Mouse (Mus musculus): Measurements from ENCODE around the gene Zfp454.

DNA sequence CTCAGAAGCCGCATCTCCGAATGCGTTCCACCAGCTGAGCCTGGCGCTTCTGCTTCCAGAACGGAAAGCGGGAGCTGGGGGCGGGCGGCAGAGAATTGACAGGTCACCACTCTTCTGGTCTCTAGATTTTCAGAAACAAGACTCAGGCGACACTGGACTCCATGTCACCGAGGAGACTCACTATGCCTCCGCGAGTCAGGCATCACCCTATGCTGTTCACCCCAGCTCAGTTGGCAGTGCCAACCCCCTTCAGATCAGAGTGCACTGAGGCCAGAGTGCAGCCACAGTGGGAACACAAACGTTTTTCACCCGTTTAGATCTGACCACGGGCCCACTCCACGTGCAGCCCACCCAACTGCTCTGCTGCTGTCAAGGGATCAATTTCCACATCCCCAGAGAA lies 43.6 kb upstream of the Zfp454 start:
- TF ChIP-seq RCOR1 (IDR thresholded peaks at IDR 0.05; ENCODE audit: low read depth, low read length) (no peak), CHD1 (IDR thresholded peaks at IDR 0.05; ENCODE audit: low read depth, low read length) (no peak), POLR2A (IDR thresholded peaks at IDR 0.05; ENCODE audit: control insufficient read depth in 1 of 2, insufficient read depth in 1 of 2, low read depth in 1 of 2, low read length in 2 of 2, poor library complexity in 1 of 2) (no peak), ETS1 (IDR thresholded peaks at IDR 0.05; ENCODE audit: low read depth, low read length) (no peak), MYC (IDR thresholded peaks at IDR 0.05; ENCODE audit: low read depth, low read length) (no peak), MAX (IDR thresholded peaks at IDR 0.05; ENCODE audit: low read length) (no peak), CTCF (IDR thresholded peaks at IDR 0.05 in 2 of 3, conservative IDR thresholded peaks at IDR 0.05 in 1 of 3; ENCODE audit: control insufficient read depth in 1 of 3, insufficient read depth in 1 of 3, low read depth in 2 of 3, low read length in 3 of 3, poor library complexity in 1 of 3, severe bottlenecking in 1 of 3) (no peak), KAT2A (conservative IDR thresholded peaks at IDR 0.05; ENCODE audit: low read depth, low read length) (no peak), TCF12 (IDR thresholded peaks at IDR 0.05; ENCODE audit: low read depth, low read length) (no peak), TAL1 (IDR thresholded peaks at IDR 0.05; ENCODE audit: low read length) (no peak), ELF1 (IDR thresholded peaks at IDR 0.05; ENCODE audit: low read depth, low read length) (no peak), POLR2AphosphoS2 (IDR thresholded peaks at IDR 0.05; ENCODE audit: low read length) (no peak), ZMIZ1 (IDR thresholded peaks at IDR 0.05; ENCODE audit: low read depth, low read length) (no peak), USF2 (IDR thresholded peaks at IDR 0.05; ENCODE audit: borderline replicate concordance in 1 of 2, insufficient read depth in 1 of 2, low read depth in 1 of 2, low read length in 2 of 2) (no peak)

Data from MEL (cell line).